Mouse (Mus musculus) adrenal gland, postnatal 14 days (tissue): ENCODE results near the gene Mcm5. TPM values are rescaled to one million over a fixed set of nuclear protein-coding genes. Genes with fewer than 3 reads are reported as not detected.
A peak's percentile ranks its signal among the peaks of the same experiment; 100 is the strongest.

Experiments
- DNase-seq: peaks from one replicate; pipeline ENCODE4 v3.0.0; 2021; ENCODE audit warnings: mixed read lengths
- total RNA-seq: library from RNA; stranded (reverse); gene quantifications from 2 replicates; pipeline ENCODE4 v1.2.3, GENCODE M21; 2021

The Mcm5 gene
- total RNA-seq, 1 experiment from 2014 or later: 33.0 TPM

- DNase-seq: peak; percentile 97
Measured at GRCm38 (mm10) chr8:75093399-75094156, 15.8 kb upstream of the Mcm5 start, which contains the start of gene Hmox1. Gene Hmox1, plus strand, starts transcription at chr8:75093621.

- DNase-seq: no peak
Measured at GRCm38 (mm10) chr8:75102956-75103355, 6.4 kb upstream of the Mcm5 start.

- DNase-seq: no peak
Measured at GRCm38 (mm10) chr8:75103376-75103878, 5.9 kb upstream of the Mcm5 start.

- DNase-seq: peak; percentile 89
Measured at GRCm38 (mm10) chr8:75108527-75109235, 688 bp upstream of the Mcm5 start.

- DNase-seq: no peak
Measured at GRCm38 (mm10) chr8:75110093-75110492, 724 bp downstream of the Mcm5 start.

GRCm38 (mm10) chr8:75118505-75118904 is 9.1 kb downstream of the Mcm5 start:
- DNase-seq: no peak

GRCm38 (mm10) chr8:75119287-75119686 is 9.9 kb downstream of the Mcm5 start:
- no peak for DNase-seq

GRCm38 (mm10) chr8:75119747-75120146 is 10.4 kb downstream of the Mcm5 start:
- no peak for DNase-seq

GRCm38 (mm10) chr8:75127406-75127805 is 18.0 kb downstream of the Mcm5 start:
- no peak for DNase-seq

- DNase-seq: peak; percentile 66
Measured at GRCm38 (mm10) chr8:75132485-75132884, 23.1 kb downstream of the Mcm5 start.

GRCm38 (mm10) chr8:75133399-75133798 is 24.0 kb downstream of the Mcm5 start:
- DNase-seq: no peak

- DNase-seq: peak; percentile 76
Measured at GRCm38 (mm10) chr8:75134603-75135391, 25.4 kb downstream of the Mcm5 start.

- DNase-seq: no peak
Measured at GRCm38 (mm10) chr8:75135756-75136155, 26.4 kb downstream of the Mcm5 start.

- DNase-seq: no peak
Measured at GRCm38 (mm10) chr8:75136256-75136655, 26.9 kb downstream of the Mcm5 start.

- DNase-seq: no peak
Measured at GRCm38 (mm10) chr8:75137536-75137935, 28.2 kb downstream of the Mcm5 start.

- no peak for DNase-seq
Measured at GRCm38 (mm10) chr8:75150911-75151610, 41.7 kb downstream of the Mcm5 start.

GRCm38 (mm10) chr8:75151743-75152142 is 42.4 kb downstream of the Mcm5 start:
- no peak for DNase-seq

- no peak for DNase-seq
Measured at GRCm38 (mm10) chr8:75152505-75153082, 43.2 kb downstream of the Mcm5 start.

- no peak for DNase-seq
Measured at GRCm38 (mm10) chr8:75154855-75155478, 45.6 kb downstream of the Mcm5 start.

GRCm38 (mm10) chr8:75155740-75156322 is 46.5 kb downstream of the Mcm5 start:
- DNase-seq: no peak
